8 mouse cellular contexts compared by ENCODE assay signal in genomic region chr9:62373222-62374123, GRCm38 (mm10). TPM values are rescaled to one million over a fixed set of nuclear protein-coding genes. Genes with fewer than 3 reads are reported as not detected.
DNase-seq lines count a peak whose midpoint lies in the region; TF ChIP-seq lines count a peak whose summit lies in the region.

No protein-coding gene starts in this region.

- peak; percentile 75 to 92 for DNase-seq in adrenal gland, adult (ENCODE audit: inconsistent age in 2 of 2, low spot score in 1 of 2)
- DNase-seq in adrenal gland, adult 8-10 months: no peak
- peak; percentile 54 for DNase-seq in c-Kit-positive CD71-positive TER-119-positive erythroid progenitor cells, embryonic 14.5 days (ENCODE audit: low spot score)
- DNase-seq in heart, adult 8-10 months (ENCODE audit: low spot score): peak; percentile 67
- peak; percentile 80 to 89 for DNase-seq in kidney, postnatal 25 days
- peak; percentile 74 for DNase-seq in lung, postnatal 25 days (ENCODE audit: low spot score)
- peak; percentile 79 for DNase-seq in splenic B cell, adult 2 months (ENCODE audit: low read depth, low spot score)

- peak; percentile 66 for TF ChIP-seq CTCF in C2C12 (IDR thresholded peaks at IDR 0.05; ENCODE audit: control insufficient read depth, insufficient read depth, insufficient read length)

- H3K4me3 ChIP-seq in C2C12 (ENCODE audit: insufficient read depth, poor library complexity, severe bottlenecking): no peak overlapping the region

- no peak overlapping the region for H3ac ChIP-seq in C2C12 (ENCODE audit: control insufficient read depth, insufficient read length, low read depth)

- H3K79me3 ChIP-seq in C2C12 (ENCODE audit: low read depth): peaks cover 6% of the 10 kb centered on the region

- H3K36me3 ChIP-seq in C2C12 (ENCODE audit: control insufficient read depth, insufficient read depth): peaks cover 46% of the 10 kb centered on the region
- H3K36me3 ChIP-seq in splenic B cell, adult 2 months (ENCODE audit: control insufficient read depth, insufficient read depth, low read length, poor library complexity, severe bottlenecking): peaks cover 14% of the 10 kb centered on the region

- no peaks in the 10 kb centered on the region for H3K27me3 ChIP-seq in C2C12 (ENCODE audit: control insufficient read depth, insufficient read depth, insufficient read length)
- H3K27me3 ChIP-seq in splenic B cell, adult 2 months (ENCODE audit: control insufficient read depth, insufficient read depth, low read length, poor library complexity, severe bottlenecking): no peaks in the 10 kb centered on the region

- H3K79me2 ChIP-seq in C2C12 (ENCODE audit: control insufficient read depth, insufficient read depth): peaks cover 32% of the 10 kb centered on the region

TF ChIP-seq in C2C12, 6 proteins besides CTCF, POLR2A, EP300 and RAD21:
- no peak for TF ChIP-seq MYOD1 (IDR thresholded peaks at IDR 0.05; ENCODE audit: control insufficient read depth, insufficient read length, low read depth)
- no peak for TF ChIP-seq MAX (IDR thresholded peaks at IDR 0.05)
- no peak for TF ChIP-seq USF1 (IDR thresholded peaks at IDR 0.05; ENCODE audit: low read depth)
- no peak for TF ChIP-seq MYOG (IDR thresholded peaks at IDR 0.05; ENCODE audit: control insufficient read depth, extremely low read depth, insufficient read length)
- TF ChIP-seq FOSL1 (IDR thresholded peaks at IDR 0.05; ENCODE audit: insufficient read depth, low read length, poor library complexity, severe bottlenecking): no peak
- TF ChIP-seq CEBPB (IDR thresholded peaks at IDR 0.05; ENCODE audit: low read depth): no peak

RNA-seq across cellular contexts. Expression of gene Anp32a, which starts 32.4 kb away (rescaled TPM):
- total RNA-seq in adrenal gland, adult 8-10 months (2022): 100 to 1,000 TPM; 271 to 383 (median 310) TPM
- polyA plus RNA-seq in C2C12 (2012; fragmentation: generic; extraction: Trizol): 100.0 TPM
- 100 to 1,000 TPM; 196 to 226 (median 214) TPM for total RNA-seq in heart, adult 8-10 months (2022)
